In the genomic region with DNA sequence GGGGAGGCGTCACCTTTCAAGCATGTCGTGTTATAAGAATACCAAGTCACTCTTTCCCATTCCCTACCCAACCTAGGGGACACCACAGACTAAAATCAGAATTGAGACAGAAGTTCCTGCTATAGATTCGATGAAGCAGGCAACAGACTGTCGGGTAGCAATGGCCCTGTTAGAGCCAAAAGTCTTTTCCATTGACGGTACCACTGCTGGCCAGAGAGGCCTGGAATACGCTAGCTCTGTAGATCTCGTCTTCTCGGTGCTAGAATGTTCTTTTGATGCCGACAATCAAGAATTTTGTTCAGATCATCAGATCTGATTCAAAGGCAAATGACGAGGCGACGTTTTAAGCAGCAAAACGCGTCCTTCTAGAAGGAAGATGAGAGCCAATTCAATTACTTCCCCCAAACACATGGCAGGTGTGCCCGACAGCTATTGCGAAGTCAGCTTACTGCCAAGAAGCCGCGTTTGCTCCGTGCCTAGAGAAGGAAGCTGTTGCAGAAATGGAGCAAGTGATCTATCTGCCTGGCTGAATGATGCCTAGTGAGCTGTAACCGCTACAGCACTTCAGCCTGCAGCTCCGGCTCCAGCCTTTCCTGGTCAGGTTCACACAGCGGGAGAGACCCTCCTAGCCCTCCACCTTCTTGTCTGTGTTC, we compare ENCODE assay signal across 12 mouse cellular contexts.
DNase-seq lines count a peak whose midpoint lies in the region; ATAC-seq and TF ChIP-seq lines count a peak whose summit lies in the region.
"Had no signal": no experiment of that assay in that cellular context is flagged by ENCODE, and none has a peak within 500 bp of the region (broad histone marks: within the 10 kb centered on the region; RNA-seq: fewer than 3 reads in every experiment).

No protein-coding gene starts in this region.

- no peaks in the 10 kb centered on the region for H3K27me3 ChIP-seq in midbrain, postnatal 0 days (ENCODE audit: insufficient read depth, low read length)
- no peaks in the 10 kb centered on the region for H3K27me3 ChIP-seq in midbrain, embryonic 15.5 days (replicated peaks)
- no peaks in the 10 kb centered on the region for H3K27me3 ChIP-seq in kidney, adult 2 months (replicated peaks; ENCODE audit: control insufficient read depth, insufficient read depth, low read length)

- WGBS in midbrain, postnatal 0 days = 86% methylated on average over 22 of the region's 22 CpGs
- 84% methylated on average over 22 of the region's 22 CpGs for WGBS in midbrain, embryonic 15.5 days
- WGBS in kidney, adult 2 months = 66% methylated on average over 22 of the region's 22 CpGs

- no peak overlapping the region for H3K4me3 ChIP-seq in midbrain, postnatal 0 days (ENCODE audit: low read depth, low read length)
- no peak overlapping the region for H3K4me3 ChIP-seq in midbrain, embryonic 15.5 days
- H3K4me3 ChIP-seq in kidney, adult 2 months (ENCODE audit: insufficient read depth, low read depth, low read length) = no peak overlapping the region
- H3K4me3 ChIP-seq: embryonic facial prominence, embryonic 12.5 days; myocyte had no signal

- TF ChIP-seq CTCF in midbrain, postnatal 0 days (IDR thresholded peaks at IDR 0.05) = no peak
- TF ChIP-seq CTCF in kidney, adult 2 months (conservative IDR thresholded peaks at IDR 0.05; ENCODE audit: insufficient read depth, insufficient read length, low read depth, low read length) = no peak

- H3K9ac ChIP-seq in midbrain, postnatal 0 days (replicated peaks; ENCODE audit: low read length, poor library complexity, severe bottlenecking) = no peak overlapping the region
- H3K9ac ChIP-seq in midbrain, embryonic 15.5 days = no peak overlapping the region
- H3K9ac ChIP-seq: embryonic facial prominence, embryonic 12.5 days had no signal

- no peak for TF ChIP-seq POLR2A in kidney, adult 2 months (IDR thresholded peaks at IDR 0.05; ENCODE audit: low read depth, low read length)

- no peaks in the 10 kb centered on the region for H3K36me3 ChIP-seq in midbrain, postnatal 0 days (ENCODE audit: insufficient read depth, low read length)
- H3K36me3 ChIP-seq in midbrain, embryonic 15.5 days (replicated peaks) = no peaks in the 10 kb centered on the region
- no peaks in the 10 kb centered on the region for H3K36me3 ChIP-seq in kidney, adult 2 months (ENCODE audit: control insufficient read depth, insufficient read depth, low read length)
- H3K36me3 ChIP-seq: embryonic facial prominence, embryonic 12.5 days had no signal

- DNase-seq in midbrain, postnatal 0 days (ENCODE audit: low spot score) = peak; percentile 75
- DNase-seq in left cerebral cortex, adult 11 months (ENCODE audit: low spot score) = peak; percentile 14
- DNase-seq in telencephalon, adult 2 months (ENCODE audit: low read depth, low spot score) = peak; percentile 81
- no peak for DNase-seq in retina, postnatal 1 day
- DNase-seq in kidney, adult 8-10 months = no peak
- no peak for DNase-seq in kidney, adult 2 months
- DNase-seq: adrenal gland, adult 8-10 months; kidney, adult 18-20 months had no signal

- H3K4me2 ChIP-seq in midbrain, postnatal 0 days (ENCODE audit: low read depth, low read length, poor library complexity, severe bottlenecking) = no peak overlapping the region
- H3K4me2 ChIP-seq in midbrain, embryonic 15.5 days = no peak overlapping the region
- H3K4me2 ChIP-seq: embryonic facial prominence, embryonic 12.5 days had no signal

- no peaks in the 10 kb centered on the region for H3K4me1 ChIP-seq in midbrain, postnatal 0 days (ENCODE audit: insufficient read depth, low read length)
- H3K4me1 ChIP-seq in midbrain, embryonic 15.5 days = no peaks in the 10 kb centered on the region
- H3K4me1 ChIP-seq in kidney, adult 2 months (ENCODE audit: control insufficient read depth, insufficient read depth, low read length) = no peaks in the 10 kb centered on the region
- H3K4me1 ChIP-seq: embryonic facial prominence, embryonic 12.5 days had no signal

- no peak overlapping the region for H3K27ac ChIP-seq in midbrain, postnatal 0 days (ENCODE audit: low read depth, low read length)
- no peak overlapping the region for H3K27ac ChIP-seq in midbrain, embryonic 15.5 days
- no peak overlapping the region for H3K27ac ChIP-seq in kidney, adult 2 months (ENCODE audit: insufficient read depth, low read depth, low read length)
- H3K27ac ChIP-seq: embryonic facial prominence, embryonic 12.5 days had no signal

- H3K9me3 ChIP-seq in midbrain, postnatal 0 days (ENCODE audit: low read length) = no peaks in the 10 kb centered on the region
- no peaks in the 10 kb centered on the region for H3K9me3 ChIP-seq in midbrain, embryonic 15.5 days
- H3K9me3 ChIP-seq: embryonic facial prominence, embryonic 12.5 days had no signal

- ATAC-seq in midbrain, postnatal 0 days (ENCODE audit: low FRiP score) = no peak
- ATAC-seq in midbrain, embryonic 15.5 days (replicated peaks) = no peak
- ATAC-seq in frontal cortex, adult (ENCODE audit: low TSS enrichment) = peak; percentile 94

Comparison
In these comparisons a context has a peak if more than half of its experiments do, and no peak if none do; other contexts are left out.
1. DNase-seq: peak in midbrain, postnatal 0 days (single experiment), left cerebral cortex, adult 11 months (single experiment) and telencephalon, adult 2 months (single experiment); none in retina, postnatal 1 day (single experiment), kidney, adult 8-10 months (0 of 2) and kidney, adult 2 months (single experiment).